9 mouse cellular contexts compared by ENCODE assay signal in genomic region chr11:61410129-61410528, GRCm38 (mm10). TPM values are rescaled to one million over a fixed set of nuclear protein-coding genes. Genes with fewer than 3 reads are reported as not detected.
DNase-seq lines count a peak whose midpoint lies in the region; ATAC-seq and TF ChIP-seq lines count a peak whose summit lies in the region.
"Had no signal": no experiment of that assay in that cellular context is flagged by ENCODE, and none has a peak within 500 bp of the region (broad histone marks: within the 10 kb centered on the region; RNA-seq: fewer than 3 reads in every experiment).

No protein-coding gene starts in this region.

- peaks cover 5% of the 10 kb centered on the region; the same call in 1 of the 2 replicates for H3K4me1 ChIP-seq in forebrain, embryonic 13.5 days
- peaks cover 3% of the 10 kb centered on the region for H3K4me1 ChIP-seq in forebrain, embryonic 16.5 days (replicated peaks; ENCODE audit: control insufficient read depth, insufficient read depth, low read length)
- H3K4me1 ChIP-seq in embryonic facial prominence, embryonic 14.5 days (ENCODE audit: control insufficient read depth, insufficient read depth, low read length) = no peaks in the 10 kb centered on the region
- no peaks in the 10 kb centered on the region for H3K4me1 ChIP-seq in hindbrain, postnatal 0 days (ENCODE audit: insufficient read depth, low read length)
- no peaks in the 10 kb centered on the region for H3K4me1 ChIP-seq in neural tube, embryonic 11.5 days (ENCODE audit: control insufficient read depth, insufficient read depth, low read length)

- H3K4me3 ChIP-seq in forebrain, embryonic 13.5 days = no peak overlapping the region
- H3K4me3 ChIP-seq in forebrain, embryonic 16.5 days (replicated peaks; ENCODE audit: low read length) = no peak overlapping the region
- H3K4me3 ChIP-seq in embryonic facial prominence, embryonic 14.5 days (ENCODE audit: low read depth, low read length) = no peak overlapping the region
- H3K4me3 ChIP-seq in hindbrain, postnatal 0 days (ENCODE audit: low read length) = no peak overlapping the region
- no peak overlapping the region for H3K4me3 ChIP-seq in neural tube, embryonic 11.5 days (ENCODE audit: low read depth, low read length)
- H3K4me3 ChIP-seq: myocyte had no signal

- WGBS in forebrain, embryonic 13.5 days = 0% methylated on average over 1 of the region's 1 CpGs
- whole genome bisulfite sequencing in forebrain, embryonic 16.5 days = 0% methylated on average over 1 of the region's 1 CpGs
- 0% methylated on average over 1 of the region's 1 CpGs for WGBS in embryonic facial prominence, embryonic 14.5 days
- 0% methylated on average over 1 of the region's 1 CpGs for WGBS in hindbrain, postnatal 0 days
- 0% methylated on average over 1 of the region's 1 CpGs for WGBS in neural tube, embryonic 11.5 days

- no peak overlapping the region for H3K4me2 ChIP-seq in forebrain, embryonic 13.5 days
- no peak overlapping the region for H3K4me2 ChIP-seq in forebrain, embryonic 16.5 days (ENCODE audit: low read length)
- no peak overlapping the region for H3K4me2 ChIP-seq in embryonic facial prominence, embryonic 14.5 days (ENCODE audit: low read depth, low read length)
- H3K4me2 ChIP-seq in hindbrain, postnatal 0 days (ENCODE audit: low read depth, low read length) = no peak overlapping the region
- H3K4me2 ChIP-seq in neural tube, embryonic 11.5 days (ENCODE audit: low read depth) = no peak overlapping the region

- H3K9ac ChIP-seq in forebrain, embryonic 13.5 days = no peak overlapping the region
- no peak overlapping the region for H3K9ac ChIP-seq in forebrain, embryonic 16.5 days (replicated peaks; ENCODE audit: low read depth, low read length)
- H3K9ac ChIP-seq in embryonic facial prominence, embryonic 14.5 days (ENCODE audit: low read depth, low read length) = no peak overlapping the region
- no peak overlapping the region for H3K9ac ChIP-seq in hindbrain, postnatal 0 days (replicated peaks; ENCODE audit: low read length)
- H3K9ac ChIP-seq in neural tube, embryonic 11.5 days (ENCODE audit: low read length) = no peak overlapping the region

- H3K9me3 ChIP-seq in forebrain, embryonic 13.5 days (replicated peaks) = no peaks in the 10 kb centered on the region
- no peaks in the 10 kb centered on the region for H3K9me3 ChIP-seq in forebrain, embryonic 16.5 days (ENCODE audit: control insufficient read depth, low read length)
- no peaks in the 10 kb centered on the region for H3K9me3 ChIP-seq in embryonic facial prominence, embryonic 14.5 days (ENCODE audit: control insufficient read depth, low read length)
- no peaks in the 10 kb centered on the region for H3K9me3 ChIP-seq in hindbrain, postnatal 0 days (ENCODE audit: low read length)
- no peaks in the 10 kb centered on the region for H3K9me3 ChIP-seq in neural tube, embryonic 11.5 days (ENCODE audit: control insufficient read depth, low read length)

- ATAC-seq in forebrain, embryonic 13.5 days = no peak
- no peak for ATAC-seq in forebrain, embryonic 16.5 days
- ATAC-seq in embryonic facial prominence, embryonic 14.5 days (ENCODE audit: low read depth) = no peak
- no peak for ATAC-seq in hindbrain, postnatal 0 days
- no peak for ATAC-seq in neural tube, embryonic 11.5 days (ENCODE audit: insufficient read depth, low FRiP score, low TSS enrichment)

- intact Hi-C loops in left cerebral cortex, postnatal 36 days (cut with DNase I) = loop anchor here (2.0 kb wide), 2 partner anchors 95 to 305 kb away; partner anchors contain the start of gene B9d1

- TF ChIP-seq CTCF in hindbrain, postnatal 0 days (IDR thresholded peaks at IDR 0.05; ENCODE audit: low read depth) = peak; percentile 98

- DNase-seq in adrenal gland, postnatal 14 days = peak; percentile 87
- DNase-seq in embryonic facial prominence, embryonic 14.5 days (ENCODE audit: low spot score) = peak; percentile 69
- peak; percentile 87 for DNase-seq in hindbrain, postnatal 0 days (ENCODE audit: low spot score)
- DNase-seq in left cerebral cortex, postnatal 36 days (ENCODE audit: low spot score in 2 of 2) = peak; percentile 83 to 89
- DNase-seq in neural tube, embryonic 11.5 days (ENCODE audit: low spot score) = peak; percentile 86
- peak; percentile 32 to 47 for DNase-seq in thymus, adult 18-20 months

- H3K36me3 ChIP-seq in forebrain, embryonic 13.5 days (ENCODE audit: poor library complexity, severe bottlenecking) = no peaks in the 10 kb centered on the region
- no peaks in the 10 kb centered on the region for H3K36me3 ChIP-seq in forebrain, embryonic 16.5 days (ENCODE audit: control insufficient read depth, insufficient read depth)
- H3K36me3 ChIP-seq in embryonic facial prominence, embryonic 14.5 days (ENCODE audit: control insufficient read depth, insufficient read depth, low read length) = no peaks in the 10 kb centered on the region
- no peaks in the 10 kb centered on the region for H3K36me3 ChIP-seq in hindbrain, postnatal 0 days (ENCODE audit: insufficient read depth, low read length)
- no peaks in the 10 kb centered on the region for H3K36me3 ChIP-seq in neural tube, embryonic 11.5 days (ENCODE audit: control insufficient read depth, insufficient read depth, low read length)

- H3K27ac ChIP-seq in forebrain, embryonic 13.5 days = peak overlapping the region; percentile 15; the same call in 1 of the 2 replicates
- H3K27ac ChIP-seq in forebrain, embryonic 16.5 days (ENCODE audit: low read length) = no peak overlapping the region
- H3K27ac ChIP-seq in embryonic facial prominence, embryonic 14.5 days (replicated peaks; ENCODE audit: low read depth, low read length) = no peak overlapping the region
- no peak overlapping the region for H3K27ac ChIP-seq in hindbrain, postnatal 0 days
- H3K27ac ChIP-seq in neural tube, embryonic 11.5 days (ENCODE audit: low read depth, low read length) = no peak overlapping the region

- H3K27me3 ChIP-seq in forebrain, embryonic 13.5 days = no peaks in the 10 kb centered on the region; the same call in 1 of the 2 replicates
- no peaks in the 10 kb centered on the region for H3K27me3 ChIP-seq in forebrain, embryonic 16.5 days (replicated peaks; ENCODE audit: control insufficient read depth, insufficient read depth, low read length)
- H3K27me3 ChIP-seq in embryonic facial prominence, embryonic 14.5 days (replicated peaks; ENCODE audit: control insufficient read depth, insufficient read depth, low read length) = no peaks in the 10 kb centered on the region
- no peaks in the 10 kb centered on the region for H3K27me3 ChIP-seq in hindbrain, postnatal 0 days (ENCODE audit: insufficient read depth, low read length)
- H3K27me3 ChIP-seq in neural tube, embryonic 11.5 days (ENCODE audit: control insufficient read depth, insufficient read depth, low read length) = no peaks in the 10 kb centered on the region

RNA-seq across cellular contexts. Expression of gene Slc47a1, which starts 32.0 kb away (rescaled TPM):
- 0.06 TPM in 1 of 2 replicates, not detected in the other for polyA plus RNA-seq in forebrain, embryonic 13.5 days (2015; fragmentation: Nextera tagmentation; extraction: Ambion mirVana)
- 0.09 and 0.10 TPM in 2 replicates for polyA plus RNA-seq in forebrain, embryonic 16.5 days (2015; fragmentation: Nextera tagmentation; extraction: Ambion mirVana)
- total RNA-seq in adrenal gland, postnatal 14 days (2021) = 1.7 and 6.8 TPM in 2 replicates
- 1.4 and 2.3 TPM in 2 replicates for polyA plus RNA-seq in embryonic facial prominence, embryonic 14.5 days (2014; fragmentation: Nextera tagmentation; extraction: Ambion mirVana)
- 7.7 and 9.5 TPM in 2 replicates for total RNA-seq in hindbrain, postnatal 0 days (2014; rRNA removed)
- polyA plus RNA-seq in hindbrain, postnatal 0 days (2015; fragmentation: Nextera tagmentation; extraction: Ambion mirVana) = 2.3 and 3.2 TPM in 2 replicates
- total RNA-seq in left cerebral cortex, postnatal 36 days (2021) = 1 to 10 TPM in 1 of 2 experiments, under 1 TPM in 1; 0.99 to 1.9 TPM
- 0.08 TPM in 1 of 2 replicates, not detected in the other for polyA plus RNA-seq in neural tube, embryonic 11.5 days (2014; fragmentation: Nextera tagmentation; extraction: Ambion mirVana)

RNA-seq across cellular contexts. Expression of gene Rnf112, which starts 43.8 kb away (rescaled TPM):
- 10.1 and 12.2 TPM in 2 replicates for polyA plus RNA-seq in forebrain, embryonic 13.5 days (2015; fragmentation: Nextera tagmentation; extraction: Ambion mirVana)
- polyA plus RNA-seq in forebrain, embryonic 16.5 days (2015; fragmentation: Nextera tagmentation; extraction: Ambion mirVana) = 22.6 and 35.7 TPM in 2 replicates
- 1.2 and 2.1 TPM in 2 replicates for total RNA-seq in adrenal gland, postnatal 14 days (2021)
- polyA plus RNA-seq in embryonic facial prominence, embryonic 14.5 days (2014; fragmentation: Nextera tagmentation; extraction: Ambion mirVana) = 0.78 and 1.0 TPM in 2 replicates
- total RNA-seq in hindbrain, postnatal 0 days (2014; rRNA removed) = 74.3 and 74.9 TPM in 2 replicates
- polyA plus RNA-seq in hindbrain, postnatal 0 days (2015; fragmentation: Nextera tagmentation; extraction: Ambion mirVana) = 22.0 and 23.8 TPM in 2 replicates
- total RNA-seq in left cerebral cortex, postnatal 36 days (2021) = 100 to 1,000 TPM; 274 to 345 TPM
- polyA plus RNA-seq in neural tube, embryonic 11.5 days (2014; fragmentation: Nextera tagmentation; extraction: Ambion mirVana) = 1.4 and 1.5 TPM in 2 replicates
- polyA plus RNA-seq: myocyte had no signal
